Mouse (Mus musculus): ENCODE measurements at regions not wholly inside any gene's neighbourhood (a gene's known extent, or its start where the extent isn't known, plus 50 kb on each side); places are given as distances from the start of the nearest gene placed in this dataset.
A peak's percentile ranks its signal among the peaks of the same experiment; 100 is the strongest.

- Histone ChIP-seq H3K36me3 (ENCODE audit: control insufficient read depth, insufficient read depth, low read length) (no peaks in the 10 kb centered on the region), H3K4me3 (ENCODE audit: low read length) (no peak overlapping the region), H3K9ac (ENCODE audit: low read length) (no peak overlapping the region), H3K4me2 (ENCODE audit: low read depth, low read length) (no peak overlapping the region), H3K27me3 (ENCODE audit: control insufficient read depth, insufficient read depth, low read depth, low read length) (no peaks in the 10 kb centered on the region), H3K9me3 (ENCODE audit: control insufficient read depth, low read length) (no peaks in the 10 kb centered on the region), H3K4me1 (replicated peaks; ENCODE audit: control insufficient read depth, insufficient read depth, low read length) (no peaks in the 10 kb centered on the region), H3K27ac (ENCODE audit: low read length) (no peak overlapping the region)
- WGBS: 48% methylated on average over 2 of the region's 2 CpGs
- no peak for ATAC-seq (ENCODE audit: low read depth)
Measured at GRCm38 (mm10) chr10:68606848-68607247, 65.2 kb upstream of the Cabcoco1 start.

DNA sequence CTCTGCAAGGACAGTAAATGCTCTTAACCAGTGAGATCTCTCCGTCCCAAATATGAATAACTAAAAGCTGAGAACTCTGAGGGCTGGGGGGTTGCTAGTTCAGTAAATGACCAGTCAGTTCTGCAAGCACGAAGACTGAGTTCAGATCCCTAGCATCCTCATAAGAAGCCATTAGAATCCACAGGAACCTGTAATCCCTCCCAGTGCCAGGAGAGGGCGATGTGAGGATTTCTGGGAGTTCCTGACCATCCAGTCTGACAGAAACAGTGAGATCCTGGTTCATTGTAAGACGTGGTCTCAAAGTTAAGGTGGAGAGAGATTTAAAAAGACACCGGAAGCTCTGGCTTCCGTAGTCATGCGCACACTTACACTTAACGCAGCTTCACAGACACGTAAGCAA is 70.2 kb upstream of the Cabcoco1 start:
- H3K36me3 ChIP-seq (ENCODE audit: control insufficient read depth, insufficient read depth, low read length): no peaks in the 10 kb centered on the region
- no peaks in the 10 kb centered on the region for H3K27me3 ChIP-seq (ENCODE audit: control insufficient read depth, insufficient read depth, low read depth, low read length)
- H3K4me3 ChIP-seq (ENCODE audit: low read length): no peak overlapping the region
- H3K4me1 ChIP-seq (replicated peaks; ENCODE audit: control insufficient read depth, insufficient read depth, low read length): no peaks in the 10 kb centered on the region
- H3K9me3 ChIP-seq (ENCODE audit: control insufficient read depth, low read length): no peaks in the 10 kb centered on the region
- H3K27ac ChIP-seq (ENCODE audit: low read length): no peak overlapping the region
- no peak overlapping the region for H3K4me2 ChIP-seq (ENCODE audit: low read depth, low read length)
- no peak overlapping the region for H3K9ac ChIP-seq (ENCODE audit: low read length)
- 79% methylated on average over 9 of the region's 9 CpGs for WGBS
- ATAC-seq (ENCODE audit: low read depth): no peak

GRCm38 (mm10) chr10:68612727-68613126 is 71.0 kb upstream of the Cabcoco1 start:
- H3K9ac ChIP-seq (ENCODE audit: low read length): no peak overlapping the region
- no peak for ATAC-seq (ENCODE audit: low read depth)
- no peaks in the 10 kb centered on the region for H3K4me1 ChIP-seq (replicated peaks; ENCODE audit: control insufficient read depth, insufficient read depth, low read length)
- no peaks in the 10 kb centered on the region for H3K9me3 ChIP-seq (ENCODE audit: control insufficient read depth, low read length)
- 62% methylated on average over 3 of the region's 3 CpGs for WGBS
- H3K36me3 ChIP-seq (ENCODE audit: control insufficient read depth, insufficient read depth, low read length): no peaks in the 10 kb centered on the region
- no peak overlapping the region for H3K4me3 ChIP-seq (ENCODE audit: low read length)
- H3K27me3 ChIP-seq (ENCODE audit: control insufficient read depth, insufficient read depth, low read depth, low read length): no peaks in the 10 kb centered on the region
- H3K27ac ChIP-seq (ENCODE audit: low read length): no peak overlapping the region
- H3K4me2 ChIP-seq (ENCODE audit: low read depth, low read length): no peak overlapping the region

- WGBS: 89% methylated on average over 5 of the region's 5 CpGs
- Histone ChIP-seq H3K9me3 (ENCODE audit: control insufficient read depth, low read length) (no peaks in the 10 kb centered on the region), H3K27ac (ENCODE audit: low read length) (no peak overlapping the region), H3K4me1 (replicated peaks; ENCODE audit: control insufficient read depth, insufficient read depth, low read length) (no peaks in the 10 kb centered on the region; the same call in 1 of the 2 replicates), H3K4me3 (ENCODE audit: low read length) (no peak overlapping the region), H3K36me3 (ENCODE audit: control insufficient read depth, insufficient read depth, low read length) (no peaks in the 10 kb centered on the region), H3K27me3 (ENCODE audit: control insufficient read depth, insufficient read depth, low read depth, low read length) (no peaks in the 10 kb centered on the region), H3K9ac (ENCODE audit: low read length) (no peak overlapping the region), H3K4me2 (ENCODE audit: low read depth, low read length) (no peak overlapping the region)
- ATAC-seq (ENCODE audit: low read depth): no peak
Measured at GRCm38 (mm10) chr10:68623786-68624185, 82.1 kb upstream of the Cabcoco1 start.

DNA sequence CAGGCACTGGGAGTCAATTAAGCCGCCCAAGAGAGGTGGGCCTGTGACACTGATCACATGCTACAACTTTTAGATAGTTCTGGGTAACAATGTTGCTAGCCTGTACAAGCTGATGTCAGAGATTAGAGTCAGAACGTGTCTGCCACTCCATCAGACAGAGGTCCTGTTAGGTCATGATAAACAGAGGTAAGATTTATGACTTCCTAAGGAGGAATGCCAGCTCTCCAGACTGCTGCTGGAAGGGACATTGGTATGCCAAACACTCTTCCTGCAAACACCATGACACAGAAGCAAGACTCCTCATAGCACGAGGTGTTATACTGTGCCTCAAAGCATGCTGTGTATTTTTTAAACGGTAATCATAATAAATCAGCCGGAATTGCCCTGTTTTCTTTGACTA is 83.6 kb upstream of the Cabcoco1 start:
- peak; percentile 76 for ATAC-seq (ENCODE audit: low read depth)
- WGBS: 15% methylated on average over 5 of the region's 5 CpGs
- no peak overlapping the region for H3K4me3 ChIP-seq (ENCODE audit: low read length)
- no peak overlapping the region for H3K4me2 ChIP-seq (ENCODE audit: low read depth, low read length)
- no peaks in the 10 kb centered on the region for H3K9me3 ChIP-seq (ENCODE audit: control insufficient read depth, low read length)
- no peaks in the 10 kb centered on the region for H3K36me3 ChIP-seq (ENCODE audit: control insufficient read depth, insufficient read depth, low read length)
- H3K27ac ChIP-seq (ENCODE audit: low read length): no peak overlapping the region
- H3K9ac ChIP-seq (ENCODE audit: low read length): no peak overlapping the region
- H3K4me1 ChIP-seq (replicated peaks; ENCODE audit: control insufficient read depth, insufficient read depth, low read length): no peaks in the 10 kb centered on the region; the same call in 1 of the 2 replicates
- H3K27me3 ChIP-seq (ENCODE audit: control insufficient read depth, insufficient read depth, low read depth, low read length): no peaks in the 10 kb centered on the region

GRCm38 (mm10) chr10:68625752-68626151 is 84.1 kb upstream of the Cabcoco1 start:
- H3K27ac ChIP-seq (ENCODE audit: low read length): no peak overlapping the region
- H3K9me3 ChIP-seq (ENCODE audit: control insufficient read depth, low read length): no peaks in the 10 kb centered on the region
- no peak overlapping the region for H3K9ac ChIP-seq (ENCODE audit: low read length)
- H3K27me3 ChIP-seq (ENCODE audit: control insufficient read depth, insufficient read depth, low read depth, low read length): no peaks in the 10 kb centered on the region
- H3K4me1 ChIP-seq (replicated peaks; ENCODE audit: control insufficient read depth, insufficient read depth, low read length): no peaks in the 10 kb centered on the region; the same call in 1 of the 2 replicates
- no peak for ATAC-seq (ENCODE audit: low read depth)
- H3K36me3 ChIP-seq (ENCODE audit: control insufficient read depth, insufficient read depth, low read length): no peaks in the 10 kb centered on the region
- H3K4me2 ChIP-seq (ENCODE audit: low read depth, low read length): no peak overlapping the region
- H3K4me3 ChIP-seq (ENCODE audit: low read length): no peak overlapping the region
- 30% methylated on average over 2 of the region's 2 CpGs for WGBS

GRCm38 (mm10) chr10:68629486-68629885 is 87.8 kb upstream of the Cabcoco1 start:
- no peaks in the 10 kb centered on the region for H3K27me3 ChIP-seq (ENCODE audit: control insufficient read depth, insufficient read depth, low read depth, low read length)
- H3K9ac ChIP-seq (ENCODE audit: low read length): no peak overlapping the region
- H3K4me3 ChIP-seq (ENCODE audit: low read length): no peak overlapping the region
- H3K27ac ChIP-seq (ENCODE audit: low read length): no peak overlapping the region
- H3K9me3 ChIP-seq (ENCODE audit: control insufficient read depth, low read length): no peaks in the 10 kb centered on the region
- ATAC-seq (ENCODE audit: low read depth): no peak
- H3K4me2 ChIP-seq (ENCODE audit: low read depth, low read length): no peak overlapping the region
- WGBS: 85% methylated on average over 2 of the region's 2 CpGs
- H3K36me3 ChIP-seq (ENCODE audit: control insufficient read depth, insufficient read depth, low read length): no peaks in the 10 kb centered on the region
- H3K4me1 ChIP-seq (replicated peaks; ENCODE audit: control insufficient read depth, insufficient read depth, low read length): no peaks in the 10 kb centered on the region; the same call in 1 of the 2 replicates

DNA sequence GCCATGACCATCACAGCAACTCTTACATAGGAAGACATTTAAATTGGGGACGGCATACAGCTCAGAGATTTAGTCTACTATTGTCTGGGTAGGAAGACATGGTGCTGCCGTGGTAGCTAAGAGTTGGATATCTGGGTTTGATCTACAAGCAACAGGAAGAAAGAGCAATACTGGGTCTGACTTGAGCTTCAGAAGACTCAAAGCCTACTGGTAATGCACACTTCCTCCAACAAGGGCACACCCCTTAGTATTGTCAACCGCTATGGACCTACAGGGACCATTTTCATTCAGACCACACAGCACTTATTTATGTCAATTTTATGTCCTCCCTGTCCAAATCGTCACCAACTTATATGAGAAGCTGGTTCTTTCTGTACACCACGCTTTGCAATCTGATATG is 90.3 kb upstream of the Tmem26 start:
- Histone ChIP-seq H3K9ac (ENCODE audit: low read length) (no peak overlapping the region), H3K4me2 (ENCODE audit: low read depth, low read length) (no peak overlapping the region), H3K4me1 (replicated peaks; ENCODE audit: control insufficient read depth, insufficient read depth, low read length) (no peaks in the 10 kb centered on the region), H3K27me3 (ENCODE audit: control insufficient read depth, insufficient read depth, low read depth, low read length) (no peaks in the 10 kb centered on the region), H3K4me3 (ENCODE audit: low read length) (no peak overlapping the region), H3K36me3 (ENCODE audit: control insufficient read depth, insufficient read depth, low read length) (no peaks in the 10 kb centered on the region), H3K9me3 (ENCODE audit: control insufficient read depth, low read length) (no peaks in the 10 kb centered on the region), H3K27ac (ENCODE audit: low read length) (no peak overlapping the region)
- WGBS: 87% methylated on average over 5 of the region's 5 CpGs
- ATAC-seq (ENCODE audit: low read depth): no peak

- no peaks in the 10 kb centered on the region for H3K36me3 ChIP-seq (ENCODE audit: control insufficient read depth, insufficient read depth, low read length)
- H3K27ac ChIP-seq (ENCODE audit: low read length): no peak overlapping the region
- WGBS: 8% methylated on average over 5 of the region's 5 CpGs
- H3K9me3 ChIP-seq (ENCODE audit: control insufficient read depth, low read length): no peaks in the 10 kb centered on the region; the same call in 1 of the 2 replicates
- no peak overlapping the region for H3K9ac ChIP-seq (ENCODE audit: low read length)
- peak; percentile 45; the same call in 1 of the 2 replicates for ATAC-seq (ENCODE audit: low read depth)
- no peaks in the 10 kb centered on the region for H3K4me1 ChIP-seq (replicated peaks; ENCODE audit: control insufficient read depth, insufficient read depth, low read length)
- H3K4me3 ChIP-seq (ENCODE audit: low read length): no peak overlapping the region
- H3K4me2 ChIP-seq (ENCODE audit: low read depth, low read length): no peak overlapping the region
- H3K27me3 ChIP-seq (ENCODE audit: control insufficient read depth, insufficient read depth, low read depth, low read length): no peaks in the 10 kb centered on the region
Measured at GRCm38 (mm10) chr10:68652700-68653099, 70.7 kb upstream of the Tmem26 start.

DNA sequence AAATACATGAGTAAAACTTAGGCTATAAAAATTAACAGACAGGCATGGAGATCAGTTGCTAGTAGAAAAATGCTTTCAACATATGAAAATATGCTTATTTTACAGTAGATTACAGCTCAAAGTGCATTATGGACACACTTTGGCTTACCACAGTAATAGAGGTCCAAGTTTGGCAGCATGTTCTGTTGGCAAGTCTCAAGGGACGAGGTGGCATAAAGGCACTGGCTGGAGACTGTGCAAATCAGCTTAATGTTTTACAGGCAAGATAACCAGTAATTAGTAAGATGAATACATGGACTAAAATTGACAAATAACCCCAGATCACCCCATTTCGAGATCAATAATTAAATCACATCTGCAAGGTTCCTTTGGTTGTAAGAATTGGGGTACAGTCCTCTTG is 68.0 kb upstream of the Tmem26 start:
- no peak overlapping the region for H3K9ac ChIP-seq (ENCODE audit: low read length)
- no peaks in the 10 kb centered on the region for H3K27me3 ChIP-seq (ENCODE audit: control insufficient read depth, insufficient read depth, low read depth, low read length)
- H3K4me3 ChIP-seq (ENCODE audit: low read length): no peak overlapping the region
- no peak overlapping the region for H3K4me2 ChIP-seq (ENCODE audit: low read depth, low read length)
- H3K4me1 ChIP-seq (replicated peaks; ENCODE audit: control insufficient read depth, insufficient read depth, low read length): no peaks in the 10 kb centered on the region
- WGBS: 73% methylated on average over 2 of the region's 2 CpGs
- H3K36me3 ChIP-seq (ENCODE audit: control insufficient read depth, insufficient read depth, low read length): no peaks in the 10 kb centered on the region
- H3K9me3 ChIP-seq (ENCODE audit: control insufficient read depth, low read length): no peaks in the 10 kb centered on the region; the same call in 1 of the 2 replicates
- ATAC-seq (ENCODE audit: low read depth): no peak
- no peak overlapping the region for H3K27ac ChIP-seq (ENCODE audit: low read length)

Measured in lung, embryonic 16.5 days (tissue).